Mouse (Mus musculus) monocyte, adult 2 months (primary cell): ENCODE data around the gene Lhfpl4.

Experiments used
- DNase-seq, 2 experiments: peaks; one replicate each; pipeline ENCODE4 v3.0.0; 2022; ENCODE audit warnings: low spot score in 2 of 2, low read depth in 1 of 2

Gene Lhfpl4

DNA sequence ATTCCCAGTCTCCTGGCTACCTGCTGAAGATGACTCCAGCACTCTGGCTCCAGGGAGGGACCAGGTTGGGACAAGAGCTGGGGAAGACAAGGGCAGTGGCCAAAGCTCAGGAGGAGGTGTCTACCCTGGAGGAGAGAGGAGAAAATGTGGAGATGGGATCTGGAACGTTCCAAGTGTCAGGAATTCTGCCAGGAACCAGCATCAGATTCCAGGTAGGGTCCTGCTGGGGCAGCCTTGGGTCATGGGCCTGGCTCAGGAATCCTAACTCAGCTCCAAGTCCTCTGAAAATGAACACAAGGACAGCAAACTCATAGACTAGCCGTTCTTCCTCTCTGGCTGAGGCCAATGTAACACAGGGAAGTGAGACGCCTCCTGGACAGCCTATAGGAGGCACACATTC is 25.3 kb downstream of the Lhfpl4 start:
- no peak for DNase-seq

GRCm38 (mm10) chr6:113168316-113168975 is 26.7 kb downstream of the Lhfpl4 start:
- no peak for DNase-seq

DNA sequence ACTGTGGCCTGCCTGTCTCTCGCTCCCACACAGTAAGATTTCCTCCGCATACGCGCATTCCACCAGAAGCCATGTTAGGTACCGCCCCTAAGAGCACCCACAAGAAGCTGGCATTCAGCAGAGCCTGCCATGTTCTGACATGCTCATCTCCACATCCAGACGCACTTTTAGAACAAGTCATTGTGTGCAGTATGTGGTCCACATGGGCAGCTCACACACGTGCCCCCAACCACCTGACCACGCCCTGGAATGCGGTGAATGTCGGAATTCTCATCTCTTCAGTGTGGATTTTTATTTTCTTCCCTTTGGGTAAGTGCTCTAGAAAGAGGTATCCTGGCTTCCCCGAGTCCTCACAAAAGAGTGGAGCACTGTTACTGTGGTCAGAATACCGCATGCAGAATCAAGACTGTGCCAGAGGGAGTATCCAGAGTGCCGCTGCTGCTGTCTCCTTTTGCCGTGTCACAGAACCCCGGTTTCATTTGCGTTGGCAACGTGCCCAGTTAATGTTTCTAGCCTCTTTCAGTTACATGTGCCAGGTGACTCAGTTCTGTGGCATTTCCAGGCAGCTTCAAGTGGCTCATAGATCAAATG is 28.4 kb downstream of the Lhfpl4 start:
- no peak for DNase-seq

- no peak for DNase-seq
These were observed 31.7 kb downstream of the Lhfpl4 start for GRCm38 (mm10) chr6:113163513-113163912.

- no peak for DNase-seq
These were observed 33.2 kb downstream of the Lhfpl4 start for GRCm38 (mm10) chr6:113161982-113162381.

DNA sequence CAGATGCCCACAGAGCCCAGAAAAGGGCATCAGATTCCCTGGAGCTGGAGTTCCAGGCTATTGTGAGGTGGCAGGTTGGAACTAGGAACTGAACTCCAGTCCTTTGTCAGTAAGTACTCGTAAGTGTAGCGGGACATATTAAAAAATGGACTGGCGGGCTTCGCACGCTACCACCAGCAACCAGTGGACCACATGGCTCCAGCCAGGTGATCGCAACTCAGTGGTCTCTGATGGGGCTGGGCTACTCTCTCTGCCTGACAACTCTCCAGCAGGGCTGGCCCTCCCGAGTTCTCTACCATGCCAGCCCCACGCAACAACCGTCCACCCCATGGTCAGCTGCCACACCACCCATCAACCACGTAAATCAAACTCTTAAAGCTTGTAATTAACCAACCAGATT is 35.1 kb downstream of the Lhfpl4 start:
- DNase-seq: no peak

- no peak for DNase-seq
These were observed 39.1 kb downstream of the Lhfpl4 start for GRCm38 (mm10) chr6:113156064-113156463.

DNA sequence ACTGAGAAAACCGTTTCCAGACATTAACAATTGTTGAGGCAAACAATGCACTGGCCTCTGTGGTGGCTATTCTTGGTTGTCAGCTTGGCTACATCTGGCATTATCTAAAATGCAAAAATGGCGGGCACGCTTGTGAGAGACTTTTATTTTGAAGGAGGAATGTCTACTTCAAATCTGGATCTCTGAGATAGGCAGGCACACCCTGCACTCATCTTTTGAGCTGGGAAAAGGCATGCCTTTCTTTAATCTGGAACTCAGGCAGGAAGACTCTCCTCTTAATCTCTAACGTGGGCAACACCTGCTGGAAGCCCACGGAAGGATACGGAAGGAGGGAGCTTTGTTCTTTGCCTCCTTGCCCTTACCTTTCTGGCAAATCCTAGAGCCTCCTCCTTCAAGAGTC is 40.3 kb downstream of the Lhfpl4 start:
- no peak for DNase-seq

- no peak for DNase-seq
These were observed 41.1 kb downstream of the Lhfpl4 start for GRCm38 (mm10) chr6:113154071-113154470.

DNA sequence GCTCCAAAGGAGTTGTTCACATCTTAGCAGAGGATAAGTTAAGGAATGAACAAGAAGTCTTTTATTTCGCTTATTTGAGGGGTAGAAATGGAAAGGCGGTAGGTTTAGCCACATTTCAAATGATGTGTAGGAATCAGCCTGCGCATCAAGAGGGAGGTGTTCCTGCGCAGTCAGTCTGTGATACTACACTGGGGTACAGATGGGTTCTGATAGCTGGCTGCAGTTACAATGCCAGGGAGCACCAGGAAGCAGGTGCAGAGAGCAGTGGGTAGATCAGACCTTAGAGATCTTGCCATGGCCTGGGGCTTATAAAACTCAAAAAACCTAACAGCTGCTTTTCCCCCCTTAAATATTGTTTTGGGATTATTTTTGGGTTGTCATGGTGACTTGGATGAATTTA is 49.9 kb downstream of the Lhfpl4 start:
- DNase-seq: no peak

DNA sequence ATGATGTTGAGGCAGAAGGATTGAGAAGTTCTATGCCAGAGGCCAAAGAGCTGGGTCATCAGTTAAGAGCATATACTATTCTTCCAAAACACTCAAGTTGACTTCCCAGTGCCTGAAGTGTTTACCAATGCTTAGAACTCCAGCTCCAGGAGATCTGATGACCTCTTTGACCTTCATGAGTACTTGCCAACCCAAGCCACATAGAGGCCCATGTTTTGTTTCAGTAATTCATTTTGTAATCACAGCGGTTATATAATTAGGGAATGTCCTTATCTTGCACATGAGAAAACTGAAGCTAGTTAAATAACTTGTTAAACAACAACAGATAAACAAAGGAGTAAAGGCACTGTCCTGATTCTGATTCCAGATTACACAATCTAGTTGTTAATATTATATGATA is 50.4 kb downstream of the Lhfpl4 start:
- no peak for DNase-seq

DNA sequence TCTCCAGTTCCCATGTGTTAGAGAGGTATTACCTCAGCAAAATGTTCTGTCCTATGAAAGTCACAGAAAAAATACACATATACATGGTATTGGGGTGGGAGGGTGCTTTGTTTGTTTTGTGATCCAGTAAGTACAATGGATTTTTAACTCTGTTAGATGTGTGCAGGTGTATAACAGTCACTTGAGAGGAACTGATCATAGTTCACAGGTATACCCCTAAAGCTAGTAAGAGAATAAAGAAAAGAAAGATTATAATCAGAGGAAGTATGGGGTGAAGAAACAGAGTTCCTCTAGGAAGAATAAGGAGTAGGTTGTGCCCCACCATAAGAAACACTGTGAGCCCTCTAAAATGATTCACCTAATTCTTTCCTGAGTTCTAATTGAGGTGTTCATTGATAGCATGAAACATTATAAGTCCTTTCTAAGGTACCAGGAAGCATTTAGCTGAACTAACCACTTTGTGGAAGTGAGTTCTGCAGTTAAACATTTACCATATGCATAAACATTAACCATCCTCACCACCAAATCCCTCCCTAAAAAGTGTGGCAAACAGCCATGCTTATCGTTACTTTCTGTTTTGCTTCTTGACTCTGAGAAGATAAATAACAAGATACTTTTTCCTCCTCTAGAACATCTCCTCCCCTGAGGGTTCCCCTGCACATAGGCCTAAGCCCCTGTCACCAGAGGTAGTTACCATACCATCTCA is 53.6 kb downstream of the Lhfpl4 start:
- no peak for DNase-seq

- DNase-seq: no peak
These were observed 61.8 kb downstream of the Lhfpl4 start for GRCm38 (mm10) chr6:113133360-113133759.

DNA sequence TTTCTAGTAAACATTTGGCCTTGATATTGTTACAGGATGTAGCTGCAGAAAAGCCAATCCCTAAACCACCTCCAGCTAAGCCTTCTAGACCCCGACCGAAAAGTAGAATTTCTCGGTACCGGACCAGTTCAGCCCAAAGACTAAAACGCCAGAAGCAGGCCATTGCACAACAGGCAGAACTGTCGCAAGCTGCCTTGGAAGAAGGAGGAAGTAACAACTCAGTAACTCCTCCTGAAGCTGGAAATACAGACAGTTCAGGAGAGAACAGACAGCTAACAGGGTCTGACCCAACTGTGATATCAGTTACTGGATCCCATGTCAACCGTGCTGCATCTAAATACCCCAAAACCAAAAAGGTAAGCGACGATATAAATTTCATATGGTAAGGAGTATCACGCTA is 74.4 kb downstream of the Lhfpl4 start:
- peak in 1 of 2 experiments; percentile 22 for DNase-seq
